Mouse (Mus musculus): ENCODE data around the gene Fcrl6. TPM values are rescaled to one million over a fixed set of nuclear protein-coding genes. Genes with fewer than 3 reads are reported as not detected.

Fcrl6 gene
- polyA plus RNA-seq, 1 experiment = 0.10 TPM

DNA sequence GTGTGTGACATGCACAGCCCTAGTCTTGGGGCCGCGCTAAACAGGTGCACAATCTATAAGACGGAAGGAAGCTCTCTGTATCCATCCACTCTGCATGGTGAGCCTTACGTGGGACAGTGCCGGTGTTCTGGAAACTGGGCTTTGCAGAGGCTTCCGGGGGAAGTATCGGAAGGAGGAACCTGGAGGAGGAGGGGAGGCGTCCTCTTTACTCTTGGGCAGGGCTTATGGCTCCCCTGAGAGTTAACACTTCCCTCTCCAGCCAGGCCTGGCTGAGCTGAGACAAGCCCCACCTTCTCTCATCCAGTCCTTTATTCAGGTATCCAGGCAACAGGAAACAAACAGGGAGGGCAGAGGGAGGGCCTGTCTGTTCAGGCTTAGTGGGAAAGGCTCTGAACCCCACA is 51.8 kb downstream of the Fcrl6 start:
- Histone ChIP-seq H3K4me3 (replicated peaks; ENCODE audit: insufficient read depth, low read depth, low read length) (peak overlapping the region; percentile 36), H3K27me3 (ENCODE audit: control insufficient read depth, insufficient read depth, low read length) (no peaks in the 10 kb centered on the region; the same call in 1 of the 2 replicates), H3K27ac (ENCODE audit: insufficient read depth, low read length) (no peak overlapping the region), H3K4me1 (ENCODE audit: control insufficient read depth, insufficient read depth, low read length) (no peaks in the 10 kb centered on the region)
- WGBS = 5% methylated on average over 8 of the region's 8 CpGs
- DNase-seq = no peak
- TF ChIP-seq CTCF (IDR thresholded peaks at IDR 0.05; ENCODE audit: borderline replicate concordance, insufficient read depth, low read depth, low read length) = no peak

DNA sequence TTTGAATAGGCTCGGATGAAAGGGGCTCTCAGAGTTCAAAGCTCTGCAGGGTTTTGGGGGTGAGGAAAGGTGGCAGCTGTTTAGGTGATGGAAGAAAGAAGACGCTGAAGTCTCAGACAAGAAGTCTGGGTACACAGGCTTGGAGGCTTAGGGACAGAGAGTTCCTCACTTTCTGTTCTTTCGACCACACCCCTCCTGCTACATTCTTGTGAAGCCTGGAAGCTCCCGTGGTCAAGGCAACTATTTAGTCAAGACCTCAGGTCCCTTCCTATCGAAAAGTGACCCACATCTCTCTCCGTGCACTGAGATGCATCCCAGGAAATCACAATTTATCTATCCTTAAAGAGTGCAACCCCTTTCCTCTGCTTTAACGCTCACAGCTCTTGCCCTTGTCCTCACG is 52.6 kb downstream of the Fcrl6 start:
- H3K4me1 ChIP-seq (ENCODE audit: control insufficient read depth, insufficient read depth, low read length) = no peaks in the 10 kb centered on the region
- H3K27me3 ChIP-seq (ENCODE audit: control insufficient read depth, insufficient read depth, low read length) = no peaks in the 10 kb centered on the region; the same call in 1 of the 2 replicates
- no peak overlapping the region for H3K4me3 ChIP-seq (replicated peaks; ENCODE audit: insufficient read depth, low read depth, low read length)
- 17% methylated on average over 8 of the region's 8 CpGs for WGBS
- TF ChIP-seq CTCF (IDR thresholded peaks at IDR 0.05; ENCODE audit: borderline replicate concordance, insufficient read depth, low read depth, low read length) (no peak), POLR2A (IDR thresholded peaks at IDR 0.05; ENCODE audit: borderline replicate concordance, insufficient read depth, low read length) (no peak)
- DNase-seq = no peak
- no peak overlapping the region for H3K27ac ChIP-seq (ENCODE audit: insufficient read depth, low read length)

DNA sequence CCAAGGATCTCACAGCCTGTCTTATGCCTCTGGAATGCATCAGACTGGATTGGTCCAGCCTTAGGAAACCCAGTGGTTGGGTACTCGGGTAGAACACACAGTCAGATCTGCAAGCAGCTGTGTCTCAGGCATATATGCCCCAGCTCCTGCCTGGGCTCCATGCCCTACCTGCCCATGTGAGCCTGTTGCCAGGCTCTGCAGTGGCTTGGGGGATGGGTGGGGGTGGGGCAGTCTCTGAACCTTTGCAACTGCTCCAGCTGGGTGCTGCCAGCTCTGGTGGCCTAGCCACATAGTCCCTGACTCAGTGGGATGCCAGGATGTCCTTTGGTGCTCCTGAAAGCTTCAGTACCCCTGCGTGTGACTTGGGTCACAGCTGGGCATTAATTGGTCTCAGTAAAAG is 53.0 kb downstream of the Fcrl6 start:
- Histone ChIP-seq H3K4me3 (replicated peaks; ENCODE audit: insufficient read depth, low read depth, low read length) (no peak overlapping the region), H3K27ac (ENCODE audit: insufficient read depth, low read length) (no peak overlapping the region), H3K4me1 (ENCODE audit: control insufficient read depth, insufficient read depth, low read length) (no peaks in the 10 kb centered on the region), H3K27me3 (ENCODE audit: control insufficient read depth, insufficient read depth, low read length) (no peaks in the 10 kb centered on the region; the same call in 1 of the 2 replicates)
- 24% methylated on average over 2 of the region's 2 CpGs for WGBS
- DNase-seq = no peak
- no peak for TF ChIP-seq CTCF (IDR thresholded peaks at IDR 0.05; ENCODE audit: borderline replicate concordance, insufficient read depth, low read depth, low read length)
- TF ChIP-seq POLR2A (IDR thresholded peaks at IDR 0.05; ENCODE audit: borderline replicate concordance, insufficient read depth, low read length) = no peak

DNA sequence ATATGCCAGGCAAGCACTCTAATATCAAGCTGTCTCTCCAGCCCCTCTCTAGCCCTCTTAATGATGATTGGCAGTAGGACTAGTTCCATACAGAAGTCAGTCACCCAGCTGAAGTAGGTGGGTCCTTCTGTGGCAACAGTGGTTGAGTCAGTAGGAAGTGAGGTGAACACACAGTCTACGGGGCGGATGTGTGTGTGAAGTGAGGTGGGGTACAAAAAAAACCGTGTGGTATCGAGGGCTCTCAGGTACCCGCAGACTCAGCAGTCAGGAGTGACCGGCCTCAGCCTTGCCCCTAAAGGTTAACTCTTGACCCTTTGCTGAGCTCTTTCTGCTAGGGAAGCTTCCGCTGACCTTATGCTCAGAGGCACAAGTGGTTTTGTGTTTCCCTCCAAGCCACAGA is 53.9 kb downstream of the Fcrl6 start:
- no peak overlapping the region for H3K4me3 ChIP-seq (replicated peaks; ENCODE audit: insufficient read depth, low read depth, low read length)
- DNase-seq = no peak
- H3K27me3 ChIP-seq (ENCODE audit: control insufficient read depth, insufficient read depth, low read length) = no peaks in the 10 kb centered on the region; the same call in 1 of the 2 replicates
- H3K4me1 ChIP-seq (ENCODE audit: control insufficient read depth, insufficient read depth, low read length) = no peaks in the 10 kb centered on the region
- H3K27ac ChIP-seq (ENCODE audit: insufficient read depth, low read length) = no peak overlapping the region
- TF ChIP-seq CTCF (IDR thresholded peaks at IDR 0.05; ENCODE audit: borderline replicate concordance, insufficient read depth, low read depth, low read length) (no peak), POLR2A (IDR thresholded peaks at IDR 0.05; ENCODE audit: borderline replicate concordance, insufficient read depth, low read length) (no peak)
- WGBS = 81% methylated on average over 7 of the region's 7 CpGs

Other genes starting within 250 kb of the Fcrl6 start
- 7.5 and 7.9 TPM in 2 replicates for gene Pigm, start 226.0 kb downstream of the Fcrl6 start, polyA plus RNA-seq (2012; rRNA removed)
- 0.74 and 0.87 TPM in 2 replicates for gene Slamf9, start 127.2 kb downstream of the Fcrl6 start, polyA plus RNA-seq (2012; rRNA removed)
- gene Igsf9, start 120.8 kb downstream of the Fcrl6 start, polyA plus RNA-seq (2012; rRNA removed) = 1.9 and 2.2 TPM in 2 replicates
- gene Tagln2, start 102.5 kb downstream of the Fcrl6 start, polyA plus RNA-seq (2012; rRNA removed) = 12.9 and 13.0 TPM in 2 replicates
- 1.00 and 1.0 TPM in 2 replicates for gene Cfap45, start 81.8 kb downstream of the Fcrl6 start, polyA plus RNA-seq (2012; rRNA removed)
- 0.46 and 0.65 TPM in 2 replicates for gene Vsig8, start 46.6 kb downstream of the Fcrl6 start, polyA plus RNA-seq (2012; rRNA removed)
- 0.07 and 0.10 TPM in 2 replicates for gene Slamf8, start 12.0 kb downstream of the Fcrl6 start, polyA plus RNA-seq (2012; rRNA removed)
- gene Dusp23, start 30.4 kb upstream of the Fcrl6 start, polyA plus RNA-seq (2012; rRNA removed) = 14.8 and 16.2 TPM in 2 replicates
- not detected in 2 replicates for gene Crp, start 95.5 kb upstream of the Fcrl6 start, polyA plus RNA-seq (2012; rRNA removed)

Data from cerebellum, adult 2 months (tissue).